Mouse (Mus musculus): ENCODE measurements around the gene Cdc73.

- TF ChIP-seq EP300 (IDR thresholded peaks at IDR 0.05; ENCODE audit: insufficient read depth, low read depth, low read length): no peak
- no peak for TF ChIP-seq POLR2A (IDR thresholded peaks at IDR 0.05; ENCODE audit: insufficient read depth, low read length)
- no peak for TF ChIP-seq CTCF (IDR thresholded peaks at IDR 0.05; ENCODE audit: low read depth, low read length)
Observed at GRCm38 (mm10) chr1:143709966-143710626, 7.4 kb upstream of the Cdc73 start.

Data from ES-Bruce4 (cell line).